Comparison of ENCODE assay signal across 8 mouse cellular contexts in the genomic region with DNA sequence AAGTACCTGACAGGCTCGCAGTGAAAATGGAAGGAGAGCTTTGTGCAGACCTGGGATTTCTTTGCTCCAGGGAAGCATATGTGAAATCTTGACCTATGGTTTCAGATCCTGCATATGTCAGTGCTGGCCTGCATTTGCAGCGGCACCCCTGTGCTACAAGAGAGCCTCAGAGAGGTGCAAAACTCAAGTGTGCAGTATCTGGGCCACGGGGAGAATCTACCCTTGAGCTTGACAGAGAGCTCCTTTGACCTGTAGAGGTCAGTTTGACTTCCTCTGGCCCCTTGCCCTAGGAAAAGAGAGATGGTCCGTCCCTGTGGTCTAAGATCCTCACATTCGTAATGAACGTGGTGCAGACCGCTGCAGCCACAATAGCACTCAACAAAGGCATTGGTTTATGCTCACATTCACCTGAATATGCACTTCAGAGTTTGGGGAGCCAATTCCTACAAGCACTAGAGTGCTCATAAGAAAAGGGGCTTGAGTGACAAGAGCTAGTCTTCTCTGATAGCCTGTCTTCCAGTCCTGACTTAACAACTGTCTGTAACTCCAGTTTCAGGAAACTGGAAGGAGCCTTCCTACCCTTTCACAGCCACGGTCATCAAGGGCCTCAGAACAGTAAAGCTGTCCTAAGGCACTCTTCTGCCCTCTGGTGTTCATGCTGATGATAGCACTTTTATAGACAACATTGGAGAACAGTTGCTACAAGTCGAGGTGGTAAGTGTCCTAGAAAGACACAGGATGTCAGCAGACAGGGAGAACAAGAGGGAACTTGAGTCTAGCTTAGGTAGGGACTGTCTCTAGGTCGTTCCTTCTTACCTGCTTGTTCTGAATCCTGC.
DNase-seq lines count a peak whose midpoint lies in the region; ATAC-seq and TF ChIP-seq lines count a peak whose summit lies in the region.

No protein-coding gene starts in this region.

- peak; percentile 48 for TF ChIP-seq RAD21 in MEL (IDR thresholded peaks at IDR 0.05; ENCODE audit: low read depth, low read length)

- 47% methylated on average over 10 of the region's 10 CpGs for WGBS in hindbrain, embryonic 12.5 days

- H3K79me2 ChIP-seq in MEL (ENCODE audit: control insufficient read depth, insufficient read depth, low read length, poor library complexity): no peaks in the 10 kb centered on the region

- peak; percentile 39 for DNase-seq in MEL (ENCODE audit: low read depth, low spot score)
- peak; percentile 92 for DNase-seq in brain, embryonic 14.5 days (ENCODE audit: low read depth)
- peak; percentile 5 for DNase-seq in fibroblast of lung, adult 2 months (ENCODE audit: low read depth)
- DNase-seq in layer of hippocampus, adult 8-10 months (ENCODE audit: low spot score in 2 of 2): peak; percentile 47 to 60
- peak; percentile 43 for DNase-seq in lung, postnatal 25 days (ENCODE audit: low spot score)
- peak; percentile 41 for DNase-seq in right cerebral cortex, postnatal 4 days
- DNase-seq in spleen, postnatal 4 days (ENCODE audit: low spot score in 2 of 2): no peak

- no peaks in the 10 kb centered on the region for H3K36me3 ChIP-seq in MEL (ENCODE audit: control insufficient read depth in 1 of 2, insufficient read depth in 2 of 2, low read length in 2 of 2)
- H3K36me3 ChIP-seq in hindbrain, embryonic 12.5 days: no peaks in the 10 kb centered on the region

- H3K27me3 ChIP-seq in MEL (ENCODE audit: control insufficient read depth in 1 of 2, insufficient read depth in 2 of 2, low read length in 2 of 2): no peaks in the 10 kb centered on the region
- no peaks in the 10 kb centered on the region for H3K27me3 ChIP-seq in hindbrain, embryonic 12.5 days

- H3K4me1 ChIP-seq in MEL (ENCODE audit: control insufficient read depth in 1 of 2, insufficient read depth in 2 of 2, low read length in 2 of 2): no peaks in the 10 kb centered on the region
- peaks cover 10% of the 10 kb centered on the region; the same call in 1 of the 2 replicates for H3K4me1 ChIP-seq in hindbrain, embryonic 12.5 days

- no peaks in the 10 kb centered on the region for H3K9me3 ChIP-seq in MEL (replicated peaks; ENCODE audit: insufficient read depth, low read length)
- H3K9me3 ChIP-seq in hindbrain, embryonic 12.5 days (replicated peaks): no peaks in the 10 kb centered on the region

- ATAC-seq in hindbrain, embryonic 12.5 days (ENCODE audit: low FRiP score): peak; percentile 84

- peak; percentile 26 to 47 (median 44); a peak in 5 of 6 replicates for TF ChIP-seq CTCF in MEL (IDR thresholded peaks at IDR 0.05 in 2 of 3, conservative IDR thresholded peaks at IDR 0.05 in 1 of 3; ENCODE audit: control insufficient read depth in 1 of 3, insufficient read depth in 1 of 3, low read depth in 2 of 3, low read length in 3 of 3, poor library complexity in 1 of 3, severe bottlenecking in 1 of 3)
- peak; percentile 73; the same call in 1 of the 2 replicates for TF ChIP-seq CTCF in brain, embryonic 14.5 days (IDR thresholded peaks at IDR 0.05; ENCODE audit: borderline replicate concordance, extremely low read depth, insufficient read depth, insufficient read length)

- TF ChIP-seq POLR2A in MEL (IDR thresholded peaks at IDR 0.05; ENCODE audit: control insufficient read depth in 1 of 2, insufficient read depth in 1 of 2, low read depth in 1 of 2, low read length in 2 of 2, poor library complexity in 1 of 2): no peak
- no peak for TF ChIP-seq POLR2A in brain, embryonic 14.5 days (IDR thresholded peaks at IDR 0.05; ENCODE audit: borderline replicate concordance, extremely low read depth, insufficient read depth, insufficient read length, poor library complexity, severe bottlenecking)

- H3K9ac ChIP-seq in MEL (ENCODE audit: control insufficient read depth, low read depth, low read length, poor library complexity, severe bottlenecking): no peak overlapping the region
- no peak overlapping the region for H3K9ac ChIP-seq in hindbrain, embryonic 12.5 days

- H3K4me3 ChIP-seq in MEL (ENCODE audit: control insufficient read depth in 1 of 2, insufficient read depth in 1 of 2, low read depth in 2 of 2, low read length in 2 of 2): no peak overlapping the region
- H3K4me3 ChIP-seq in hindbrain, embryonic 12.5 days: no peak overlapping the region

- H3K27ac ChIP-seq in MEL (ENCODE audit: control insufficient read depth, low read depth, low read length): no peak overlapping the region
- peak overlapping the region; percentile 52; the same call in 1 of the 2 replicates for H3K27ac ChIP-seq in hindbrain, embryonic 12.5 days

- TF ChIP-seq EP300 in MEL (IDR thresholded peaks at IDR 0.05; ENCODE audit: low read depth in 1 of 2, low read length in 2 of 2): no peak

- no peak overlapping the region for H3K4me2 ChIP-seq in hindbrain, embryonic 12.5 days (replicated peaks)

TF ChIP-seq in MEL, 35 proteins besides CTCF, POLR2A, EP300 and RAD21:
- TF ChIP-seq USF1 (IDR thresholded peaks at IDR 0.05; ENCODE audit: low read depth, low read length): no peak
- TF ChIP-seq SMC3 (IDR thresholded peaks at IDR 0.05; ENCODE audit: low read depth, low read length): peak; percentile 51

Comparison
In these comparisons a context has a peak if more than half of its experiments do, and no peak if none do; other contexts are left out.
1. DNase-seq: peak in MEL (single experiment), brain, embryonic 14.5 days (single experiment), fibroblast of lung, adult 2 months (single experiment), layer of hippocampus, adult 8-10 months (2 of 2), lung, postnatal 25 days (single experiment) and right cerebral cortex, postnatal 4 days (single experiment); none in spleen, postnatal 4 days (0 of 2).